Mouse (Mus musculus) Muller cell, postnatal 12 days (primary cell): ENCODE measurements around the gene Comtd1.

Experiments used
- DNase-seq: peaks from one replicate; pipeline ENCODE4 v3.0.0-alpha.2; 2015; ENCODE audit errors: inconsistent ontology term

Comtd1 gene

GRCm38 (mm10) chr14:21806631-21807160, 42.1 kb downstream of the Comtd1 start:
- DNase-seq, result no peak

DNA sequence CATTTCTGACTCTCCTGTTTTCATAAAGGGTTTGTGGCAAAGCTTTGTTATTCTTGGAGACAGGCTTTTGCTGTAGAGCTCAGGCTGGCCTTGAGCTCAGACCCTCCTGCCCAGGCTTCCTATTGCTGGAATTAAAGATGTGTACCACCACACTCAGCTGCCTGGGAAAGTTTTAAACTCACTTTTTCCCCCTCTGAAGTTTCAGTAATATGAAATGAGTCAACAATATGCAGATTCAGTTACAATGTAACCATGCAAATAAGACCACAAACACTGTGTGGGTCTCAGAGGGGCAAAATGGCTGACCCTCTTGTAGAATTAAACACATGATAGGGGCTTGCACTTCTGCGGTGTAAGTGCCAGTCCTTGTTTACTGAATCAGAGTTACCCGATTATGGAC, 42.6 kb downstream of the Comtd1 start:
- DNase-seq, result no peak

DNA sequence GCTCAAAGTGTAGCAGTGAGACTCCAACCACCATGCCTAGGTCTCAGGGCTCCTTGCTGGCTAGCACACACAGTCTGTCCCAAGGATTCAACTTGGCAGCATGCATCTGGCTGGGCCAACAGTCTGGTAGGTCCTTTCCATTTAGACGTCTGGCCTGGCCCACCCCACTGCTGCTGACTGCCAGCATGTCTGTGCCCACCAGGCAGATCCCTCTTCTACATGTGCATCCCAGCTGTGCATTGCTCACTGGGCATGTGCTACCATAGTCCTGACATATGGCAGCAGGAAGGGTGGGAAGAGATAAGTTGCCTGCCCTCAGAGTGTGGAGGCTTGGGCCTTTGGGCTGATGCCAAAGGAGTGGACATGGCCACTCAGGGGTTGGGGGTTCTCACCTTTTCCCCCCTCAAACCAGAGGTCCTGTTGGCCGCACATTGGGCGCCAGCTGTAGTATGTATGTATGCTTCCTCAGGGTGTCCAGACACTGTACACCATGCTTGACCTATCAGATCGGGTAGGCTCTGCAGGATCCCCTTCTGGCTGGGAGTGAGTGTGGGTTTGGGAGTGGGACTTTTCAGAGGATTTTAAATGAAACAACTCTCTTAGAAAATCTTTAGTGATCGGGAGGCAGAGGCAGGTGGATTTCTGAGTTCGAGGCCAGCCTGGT, 46.1 kb downstream of the Comtd1 start:
- DNase-seq, result no peak

GRCm38 (mm10) chr14:21801624-21802023, 47.2 kb downstream of the Comtd1 start:
- DNase-seq, result no peak

DNA sequence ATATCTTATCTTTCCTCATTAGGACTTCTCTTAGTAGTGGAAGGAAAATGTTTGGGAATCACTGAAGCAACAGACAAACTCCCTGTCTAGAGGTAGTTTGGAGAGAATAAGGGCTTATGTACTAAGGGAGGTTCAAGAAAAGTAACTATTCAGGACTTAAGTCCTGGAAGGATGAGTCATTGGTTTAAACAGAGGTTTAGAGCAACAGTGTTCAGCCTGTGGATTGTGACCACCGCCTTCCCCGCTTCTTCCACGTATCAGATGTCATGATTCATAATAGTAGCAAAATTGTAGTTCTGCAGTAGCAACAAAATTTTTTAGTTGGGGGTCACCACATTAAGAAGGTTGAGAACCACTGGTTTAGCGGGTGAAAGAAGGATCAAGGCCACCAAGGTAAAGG, 48.1 kb downstream of the Comtd1 start:
- DNase-seq, result no peak
